Mouse (Mus musculus) liver, embryonic 14.5 days (tissue): ENCODE data around the gene Cnfn. TPM values are rescaled to one million over a fixed set of nuclear protein-coding genes. Genes with fewer than 3 reads are reported as not detected.

Experiments used
- ATAC-seq: fragments of 200-750 bp; cut with Nextera tagmentation; 2 replicates; pipeline ENCODE4 v1.8.0; 2017; ENCODE audit warnings: moderate number of reproducible peaks, mild to moderate bottlenecking, moderate library complexity; ENCODE audit not compliant: insufficient read depth
- DNase-seq, 3 experiments: peaks; one replicate each; pipeline ENCODE4 v3.0.0-alpha.2; 2012 to 2013; ENCODE audit warnings: low read depth in 3 of 3, low spot score in 3 of 3
- H3K27ac ChIP-seq: fragments of 300-500 bp; sonication (generic); 2 replicates; pipeline ENCODE4 v1.5.1; 2014; ENCODE audit warnings: moderate library complexity, mild to moderate bottlenecking, control low read depth, inconsistent platforms
- H3K27me3 ChIP-seq: fragments of 300-500 bp; sonication (generic); 2 replicates; pipeline ENCODE4 v1.6.1; 2014; ENCODE audit warnings: mild to moderate bottlenecking, low read length, moderate library complexity; ENCODE audit not compliant: control insufficient read depth, insufficient read depth
- H3K36me3 ChIP-seq: fragments of 300-500 bp; sonication (generic); replicated peaks from 2 replicates; pipeline ENCODE4 v1.6.1; 2014; ENCODE audit warnings: low read depth; ENCODE audit not compliant: control insufficient read depth, insufficient read depth
- H3K4me1 ChIP-seq, 2 experiments: fragments of 200-500 bp in 1 of 2; fragments of 300-500 bp in 1 of 2; sonication (generic) in 1 of 2; replicated peaks; 2 replicates each; pipeline ENCODE4 v1.6.1; 2012 to 2014; ENCODE audit warnings: antibody characterized with exemption in 1 of 2, inconsistent platforms in 1 of 2, low read length in 1 of 2; ENCODE audit not compliant: control insufficient read depth in 2 of 2, insufficient read depth in 2 of 2
- H3K4me2 ChIP-seq: fragments of 300-500 bp; sonication (generic); 2 replicates; pipeline ENCODE4 v1.6.1; 2014; ENCODE audit warnings: low read depth, mild to moderate bottlenecking, control low read depth, moderate library complexity
- H3K4me3 ChIP-seq, 2 experiments: fragments of 200-500 bp in 1 of 2; fragments of 300-500 bp in 1 of 2; sonication (generic) in 1 of 2; 2 replicates each; pipeline ENCODE4 v1.5.1; 2012 to 2014; ENCODE audit warnings: low read depth in 2 of 2, low read length in 2 of 2, mild to moderate bottlenecking in 2 of 2, control low read depth in 1 of 2, inconsistent platforms in 1 of 2, moderate library complexity in 1 of 2; ENCODE audit not compliant: insufficient read depth in 1 of 2
- H3K9ac ChIP-seq: fragments of 300-500 bp; sonication (generic); replicated peaks from 2 replicates; pipeline ENCODE4 v1.6.1; 2014; ENCODE audit warnings: mild to moderate bottlenecking, control low read depth, moderate library complexity
- H3K9me3 ChIP-seq: fragments of 300-500 bp; sonication (generic); 2 replicates; pipeline ENCODE4 v1.6.1; 2016; ENCODE audit warnings: low read length, mixed read lengths; ENCODE audit not compliant: control insufficient read depth
- CTCF ChIP-seq: IDR thresholded peaks from 2 replicates; pipeline ENCODE4 v1.5.1; 2016; ENCODE audit warnings: antibody characterized with exemption, low read depth, control low read depth
- EP300 ChIP-seq: IDR thresholded peaks from 2 replicates; pipeline ENCODE4 v1.6.1; 2016; ENCODE audit warnings: antibody characterized with exemption, low read depth
- WGBS: fragments of 180-500 bp; shearing (Covaris S2); extraction: QIAGEN DNeasy Blood & Tissue Kit; methylation state at CpG from one replicate; pipeline ENCODE4 v1.1.7; 2014; ENCODE audit not compliant: insufficient replicate concordance; 5-methylcytosine and 5-hydroxymethylcytosine counted together
- polyA plus RNA-seq, 2 experiments: library from polyadenylated mRNA; depleted of rRNA in 1 of 2; stranded (reverse) in 1 of 2; unstranded in 1 of 2; fragments of >200 nt; fragmentation: Nextera tagmentation in 1 of 2; extraction: Ambion mirVana in 1 of 2; gene quantifications; 2 replicates each; pipeline versions ENCODE4 v1.2.1 to v1.2.3; 2012 to 2014

Cnfn gene
- polyA plus RNA-seq, 2 experiments = not detected

- DNase-seq (no peak), ATAC-seq (no peak)
- peak overlapping the region in 1 of 2 experiments; percentile 36; a peak in 2 of 4 replicates for H3K4me3 ChIP-seq
- TF ChIP-seq EP300 (no peak), CTCF (peak; percentile 33)
- no peaks in the 10 kb centered on the region for H3K27me3 ChIP-seq
- peak overlapping the region; percentile 54 for H3K4me2 ChIP-seq
- no peaks in the 10 kb centered on the region for H3K9me3 ChIP-seq
- peaks cover 3 to 11% of the 10 kb centered on the region in 2 experiments; a peak in 3 of 4 replicates for H3K4me1 ChIP-seq
- no peak overlapping the region for H3K27ac ChIP-seq
- WGBS = 46% methylated on average over 8 of the region's 8 CpGs
- H3K9ac ChIP-seq = no peak overlapping the region
- no peaks in the 10 kb centered on the region for H3K36me3 ChIP-seq
These were observed 7.7 kb upstream of the Cnfn start for GRCm38 (mm10) chr7:25377100-25377700.

GRCm38 (mm10) chr7:25376556-25376955 is 7.0 kb upstream of the Cnfn start:
- WGBS = 8% methylated on average over 17 of the region's 17 CpGs
- Histone ChIP-seq H3K9ac (no peak overlapping the region; the same call in 1 of the 2 replicates), H3K36me3 (no peaks in the 10 kb centered on the region), H3K4me3 (peak overlapping the region; percentile 30 to 36), H3K4me2 (peak overlapping the region; percentile 54), H3K27ac (no peak overlapping the region), H3K27me3 (no peaks in the 10 kb centered on the region), H3K4me1 (peaks cover 3 to 11% of the 10 kb centered on the region in 2 experiments; a peak in 3 of 4 replicates), H3K9me3 (no peaks in the 10 kb centered on the region)
- TF ChIP-seq EP300 (no peak), CTCF (no peak)
- peak; percentile 48; the same call in 1 of the 2 replicates for ATAC-seq
- peak; percentile 56 to 59 (median 58) for DNase-seq

GRCm38 (mm10) chr7:25372441-25372840 is 2.9 kb upstream of the Cnfn start:
- TF ChIP-seq CTCF (no peak), EP300 (no peak)
- no peak overlapping the region for H3K9ac ChIP-seq
- H3K27me3 ChIP-seq = peaks cover 25% of the 10 kb centered on the region
- peaks cover 0 to 4% of the 10 kb centered on the region in 2 experiments; a peak in 1 of 4 replicates for H3K4me1 ChIP-seq
- 62% methylated on average over 5 of the region's 5 CpGs for WGBS
- H3K27ac ChIP-seq = no peak overlapping the region
- ATAC-seq (no peak), DNase-seq (no peak)
- no peaks in the 10 kb centered on the region for H3K9me3 ChIP-seq
- H3K4me3 ChIP-seq = no peak overlapping the region
- H3K4me2 ChIP-seq = no peak overlapping the region
- H3K36me3 ChIP-seq = no peaks in the 10 kb centered on the region

GRCm38 (mm10) chr7:25368333-25368732 is 1.2 kb downstream of the Cnfn start:
- DNase-seq (no peak), ATAC-seq (no peak)
- H3K9me3 ChIP-seq = no peaks in the 10 kb centered on the region
- H3K27me3 ChIP-seq = peaks cover 34% of the 10 kb centered on the region
- H3K27ac ChIP-seq = no peak overlapping the region
- H3K4me3 ChIP-seq = no peak overlapping the region
- TF ChIP-seq CTCF (no peak), EP300 (no peak)
- no peak overlapping the region for H3K9ac ChIP-seq
- no peak overlapping the region for H3K4me2 ChIP-seq
- no peaks in the 10 kb centered on the region for H3K36me3 ChIP-seq
- no peaks in the 10 kb centered on the region for H3K4me1 ChIP-seq
- WGBS = 28% methylated on average over 12 of the region's 12 CpGs

- DNase-seq = no peak
- H3K9me3 ChIP-seq = no peaks in the 10 kb centered on the region
- no peak overlapping the region for H3K4me3 ChIP-seq
- WGBS = 4% methylated on average over 33 of the region's 33 CpGs
- peak; percentile 39; the same call in 1 of the 2 replicates for TF ChIP-seq CTCF
- no peak for TF ChIP-seq EP300
- H3K4me1 ChIP-seq = no peaks in the 10 kb centered on the region
- peaks cover 34% of the 10 kb centered on the region for H3K27me3 ChIP-seq
- H3K27ac ChIP-seq = no peak overlapping the region
- no peak for ATAC-seq
- H3K9ac ChIP-seq = no peak overlapping the region
- no peaks in the 10 kb centered on the region for H3K36me3 ChIP-seq
- H3K4me2 ChIP-seq = no peak overlapping the region
These were observed 1.8 kb downstream of the Cnfn start for GRCm38 (mm10) chr7:25367632-25368293.
